ENCODE assay signal across 13 mouse cellular contexts in the genomic region with DNA sequence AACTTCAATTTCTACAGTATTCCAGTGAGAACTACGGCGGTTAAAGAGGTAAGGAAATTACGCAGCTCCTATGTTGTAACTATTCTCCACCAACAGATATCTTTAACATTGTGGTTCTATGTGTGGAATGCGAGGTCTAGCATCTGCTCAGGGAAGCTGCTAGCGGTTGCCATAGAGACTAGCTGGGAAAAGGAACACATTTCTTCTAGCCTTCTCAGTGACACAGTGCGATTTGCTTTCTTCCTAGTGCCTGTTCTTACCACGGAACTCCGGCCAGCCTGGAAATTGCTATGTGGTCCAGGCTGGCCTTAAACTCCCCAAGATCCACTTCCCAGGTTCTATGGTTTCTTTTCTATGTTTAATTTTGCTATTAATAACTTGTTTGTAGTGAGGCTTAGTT.
DNase-seq lines count a peak whose midpoint lies in the region; ATAC-seq and TF ChIP-seq lines count a peak whose summit lies in the region.
"Had no signal": no experiment of that assay in that cellular context is flagged by ENCODE, and none has a peak within 500 bp of the region (broad histone marks: within the 10 kb centered on the region; RNA-seq: fewer than 3 reads in every experiment).

No protein-coding gene starts in this region.

- H3K4me3 ChIP-seq in forebrain, embryonic 12.5 days (replicated peaks), result no peak overlapping the region
- no peak overlapping the region for H3K4me3 ChIP-seq in forebrain, embryonic 11.5 days (ENCODE audit: low read depth, low read length)
- no peak overlapping the region for H3K4me3 ChIP-seq in midbrain, embryonic 11.5 days (ENCODE audit: low read depth, low read length)
- H3K4me3 ChIP-seq in midbrain, embryonic 10.5 days, result no peak overlapping the region
- H3K4me3 ChIP-seq in left cerebral cortex, adult 2 months, result no peak overlapping the region
- H3K4me3 ChIP-seq: embryonic facial prominence, embryonic 12.5 days; gastrocnemius, adult 2 months; heart, embryonic 10.5 days had no signal

- H3K4me1 ChIP-seq in forebrain, embryonic 12.5 days, result peaks cover 16% of the 10 kb centered on the region
- peaks cover 3% of the 10 kb centered on the region; the same call in 1 of the 2 replicates for H3K4me1 ChIP-seq in forebrain, embryonic 11.5 days (replicated peaks; ENCODE audit: control insufficient read depth, insufficient read depth, low read length)
- H3K4me1 ChIP-seq in midbrain, embryonic 11.5 days (ENCODE audit: control insufficient read depth, insufficient read depth, low read length), result peaks cover 2% of the 10 kb centered on the region; the same call in 1 of the 2 replicates
- peaks cover 15% of the 10 kb centered on the region for H3K4me1 ChIP-seq in midbrain, embryonic 10.5 days
- H3K4me1 ChIP-seq: embryonic facial prominence, embryonic 12.5 days had no signal

- H3K36me3 ChIP-seq in forebrain, embryonic 12.5 days (replicated peaks), result no peaks in the 10 kb centered on the region
- no peaks in the 10 kb centered on the region for H3K36me3 ChIP-seq in forebrain, embryonic 11.5 days (ENCODE audit: control insufficient read depth, insufficient read depth, low read length)
- H3K36me3 ChIP-seq in midbrain, embryonic 11.5 days (ENCODE audit: control insufficient read depth, insufficient read depth, low read length), result no peaks in the 10 kb centered on the region
- no peaks in the 10 kb centered on the region for H3K36me3 ChIP-seq in midbrain, embryonic 10.5 days
- H3K36me3 ChIP-seq: embryonic facial prominence, embryonic 12.5 days; heart, embryonic 10.5 days had no signal

- DNase-seq in forebrain, embryonic 11.5 days (ENCODE audit: low spot score), result no peak
- DNase-seq in midbrain, embryonic 11.5 days (ENCODE audit: low spot score, missing footprints), result peak; percentile 80
- no peak for DNase-seq in midbrain, embryonic 10.5 days (ENCODE audit: low spot score)
- DNase-seq in left cerebral cortex, adult 2 months (ENCODE audit: extremely low spot score in 1 of 2, low spot score in 2 of 2), result peak in 1 of 2 experiments; percentile 39
- peak; percentile 57 for DNase-seq in right cerebral cortex, postnatal 25 days
- DNase-seq in cerebellum, postnatal 25 days, result no peak
- DNase-seq: gastrocnemius, adult 2 months; kidney, postnatal 25 days; lung, postnatal 4 days had no signal

- 72% methylated on average over 8 of the region's 8 CpGs for WGBS in forebrain, embryonic 12.5 days
- 69% methylated on average over 8 of the region's 8 CpGs for WGBS in forebrain, embryonic 11.5 days
- 65% methylated on average over 8 of the region's 8 CpGs for WGBS in midbrain, embryonic 11.5 days
- 72% methylated on average over 8 of the region's 8 CpGs for WGBS in midbrain, embryonic 10.5 days

- intact Hi-C loops in left cerebral cortex, adult 2 months (cut with DNase I), result loop anchor here (2.0 to 10.0 kb wide), 2 partner anchors 84 to 178 kb away; no protein-coding TSS in a partner anchor

- no peaks in the 10 kb centered on the region for H3K9me3 ChIP-seq in forebrain, embryonic 12.5 days
- no peaks in the 10 kb centered on the region for H3K9me3 ChIP-seq in forebrain, embryonic 11.5 days (ENCODE audit: control insufficient read depth, low read length)
- no peaks in the 10 kb centered on the region for H3K9me3 ChIP-seq in midbrain, embryonic 11.5 days (ENCODE audit: control insufficient read depth, low read length)
- H3K9me3 ChIP-seq in midbrain, embryonic 10.5 days (replicated peaks), result no peaks in the 10 kb centered on the region
- H3K9me3 ChIP-seq: embryonic facial prominence, embryonic 12.5 days; heart, embryonic 10.5 days had no signal

- 0 out of 2 replicates have a peak, but pooled peaks have one; percentile 59 for ATAC-seq in forebrain, embryonic 12.5 days (ENCODE audit: low FRiP score)
- ATAC-seq in forebrain, embryonic 11.5 days (replicated peaks; ENCODE audit: low FRiP score), result no peak
- peak; percentile 77 for ATAC-seq in midbrain, embryonic 11.5 days (ENCODE audit: low FRiP score)
- ATAC-seq in inflammation-experienced regulatory T-cells, adult 6 months, result no peak

- H3K9ac ChIP-seq in forebrain, embryonic 12.5 days, result no peak overlapping the region
- no peak overlapping the region for H3K9ac ChIP-seq in forebrain, embryonic 11.5 days (ENCODE audit: low read length)
- no peak overlapping the region for H3K9ac ChIP-seq in midbrain, embryonic 11.5 days (ENCODE audit: low read length)
- H3K9ac ChIP-seq: embryonic facial prominence, embryonic 12.5 days had no signal

- no peak for TF ChIP-seq CTCF in left cerebral cortex, adult 2 months (IDR thresholded peaks at IDR 0.05)

- H3K4me2 ChIP-seq in forebrain, embryonic 12.5 days, result no peak overlapping the region
- no peak overlapping the region for H3K4me2 ChIP-seq in forebrain, embryonic 11.5 days (ENCODE audit: low read depth, low read length, severe bottlenecking)
- no peak overlapping the region for H3K4me2 ChIP-seq in midbrain, embryonic 11.5 days
- H3K4me2 ChIP-seq: embryonic facial prominence, embryonic 12.5 days had no signal

- no peak overlapping the region for H3K27ac ChIP-seq in forebrain, embryonic 12.5 days
- no peak overlapping the region for H3K27ac ChIP-seq in forebrain, embryonic 11.5 days (ENCODE audit: low read depth, low read length)
- H3K27ac ChIP-seq in midbrain, embryonic 11.5 days (ENCODE audit: low read depth, low read length), result no peak overlapping the region
- H3K27ac ChIP-seq in midbrain, embryonic 10.5 days (replicated peaks), result no peak overlapping the region
- peak overlapping the region; percentile 57 for H3K27ac ChIP-seq in left cerebral cortex, adult 2 months
- H3K27ac ChIP-seq: embryonic facial prominence, embryonic 12.5 days; gastrocnemius, adult 2 months; heart, embryonic 10.5 days had no signal

- no peaks in the 10 kb centered on the region for H3K27me3 ChIP-seq in forebrain, embryonic 12.5 days
- no peaks in the 10 kb centered on the region; the same call in 1 of the 2 replicates for H3K27me3 ChIP-seq in forebrain, embryonic 11.5 days (ENCODE audit: control insufficient read depth, insufficient read depth, low read length)
- no peaks in the 10 kb centered on the region for H3K27me3 ChIP-seq in midbrain, embryonic 11.5 days (ENCODE audit: control insufficient read depth, insufficient read depth, low read length)
- no peaks in the 10 kb centered on the region for H3K27me3 ChIP-seq in midbrain, embryonic 10.5 days (ENCODE audit: low read depth, poor library complexity, severe bottlenecking)
- H3K27me3 ChIP-seq: embryonic facial prominence, embryonic 12.5 days had no signal

Comparison
In these comparisons a context has a peak if more than half of its experiments do, and no peak if none do; other contexts are left out.
1. ATAC-seq: peak in forebrain, embryonic 12.5 days (single experiment) and midbrain, embryonic 11.5 days (single experiment); none in forebrain, embryonic 11.5 days (single experiment) and inflammation-experienced regulatory T-cells, adult 6 months (single experiment).
2. DNase-seq: peak in midbrain, embryonic 11.5 days (single experiment) and right cerebral cortex, postnatal 25 days (single experiment); none in forebrain, embryonic 11.5 days (single experiment), midbrain, embryonic 10.5 days (single experiment) and cerebellum, postnatal 25 days (0 of 2).